Mouse (Mus musculus): ENCODE results near the gene Wnk1.

GRCm38 (mm10) chr6:120072630-120073029 is 34.2 kb upstream of the Wnk1 start:
- TF ChIP-seq CTCF (IDR thresholded peaks at IDR 0.05; ENCODE audit: control insufficient read depth, insufficient read depth, low read length), result no peak
- no peak for TF ChIP-seq POLR2A (IDR thresholded peaks at IDR 0.05; ENCODE audit: borderline replicate concordance, control insufficient read depth, low read depth, low read length)
